Mouse (Mus musculus) lung, postnatal 0 days (tissue): Measurements from ENCODE around the gene Rp9.

Experiments used
- CTCF ChIP-seq: IDR thresholded peaks from 2 replicates; pipeline ENCODE4 v1.5.1; 2016; ENCODE audit warnings: antibody characterized with exemption, mild to moderate bottlenecking
- EP300 ChIP-seq: IDR thresholded peaks from 2 replicates; pipeline ENCODE4 v1.6.1; 2016; ENCODE audit warnings: antibody characterized with exemption, mild to moderate bottlenecking, control low read depth

DNA sequence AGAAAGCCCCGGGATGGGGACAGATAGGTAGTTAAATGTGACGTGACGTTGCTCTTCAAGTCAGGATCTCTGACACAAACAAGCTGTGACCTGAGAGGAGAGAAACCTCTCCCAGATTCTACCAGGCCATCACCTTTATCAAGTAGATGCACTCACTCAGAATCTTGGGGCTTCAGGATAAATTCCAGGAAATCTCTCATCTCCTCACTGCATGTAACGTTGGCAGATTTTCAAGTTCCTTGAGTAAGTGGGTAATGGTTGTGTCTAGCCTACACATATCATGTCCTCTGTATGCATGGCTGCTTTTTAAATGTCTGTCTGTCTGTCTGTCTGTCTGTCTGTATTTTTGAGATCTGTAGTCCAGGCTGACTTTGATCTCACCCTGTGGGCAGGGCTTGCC is 45.5 kb upstream of the Rp9 start:
- TF ChIP-seq CTCF (no peak), EP300 (no peak)
